Mouse (Mus musculus) thymus, adult 2 months (tissue): ENCODE measurements around the gene Itga6.

Source experiments
- CTCF ChIP-seq: fragments of 200-500 bp; IDR thresholded peaks from 2 replicates; pipeline ENCODE4 v1.5.1; 2012; ENCODE audit warnings: mild to moderate bottlenecking, control low read depth, low read length, moderate library complexity, borderline replicate concordance; ENCODE audit not compliant: control insufficient read depth, poor library complexity, insufficient read depth; ENCODE audit errors: extremely low read depth
- POLR2A ChIP-seq: fragments of 200-500 bp; IDR thresholded peaks from 2 replicates; pipeline ENCODE4 v1.6.1; 2012; ENCODE audit warnings: mild to moderate bottlenecking, low read length, control low read depth, moderate library complexity; ENCODE audit not compliant: control insufficient read depth, poor library complexity, insufficient read depth; ENCODE audit errors: extremely low read depth

DNA sequence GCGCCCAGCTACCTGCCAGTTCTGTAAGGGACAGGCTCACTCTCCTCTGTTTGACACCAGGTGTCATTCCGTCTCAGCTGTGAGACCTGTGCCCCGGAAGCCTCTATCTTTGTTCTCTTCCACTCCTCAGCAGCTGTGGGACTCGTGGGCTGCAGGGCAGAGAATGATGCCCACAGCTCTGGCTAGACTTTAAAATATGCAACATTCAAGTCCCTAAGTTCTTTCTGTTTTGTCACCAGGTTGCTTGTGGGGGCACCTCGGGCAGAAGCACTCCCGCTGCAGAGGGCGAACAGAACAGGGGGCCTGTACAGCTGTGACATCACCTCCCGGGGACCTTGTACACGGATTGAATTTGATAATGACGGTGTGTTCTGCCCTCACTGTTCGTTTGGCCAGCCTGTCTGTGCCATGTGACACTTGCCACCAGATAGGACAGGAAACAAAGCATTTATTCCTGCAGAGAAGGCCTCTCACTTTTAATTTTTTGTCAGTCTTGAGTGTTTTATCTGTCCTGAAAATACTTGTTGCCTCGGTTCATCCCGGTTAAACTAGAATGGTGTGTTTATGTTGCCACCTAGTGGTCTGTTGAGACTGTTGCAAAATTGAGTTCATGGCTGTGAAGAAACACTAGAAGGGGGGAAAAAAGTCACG is 71.1 kb downstream of the Itga6 start:
- no peak for TF ChIP-seq CTCF
- 0 out of 2 replicates have a peak, but pooled peaks have one; percentile 12 for TF ChIP-seq POLR2A
